Mouse (Mus musculus): ENCODE measurements at regions not wholly inside any gene's neighbourhood (a gene's known extent, or its start where the extent isn't known, plus 50 kb on each side); places are given as distances from the start of the nearest gene placed in this dataset.

- H3K79me2 ChIP-seq (replicated peaks; ENCODE audit: control insufficient read depth, extremely low read depth, insufficient read depth, poor library complexity, severe bottlenecking) = no peaks in the 10 kb centered on the region
- H3K36me3 ChIP-seq (replicated peaks in 1 of 2; ENCODE audit: control insufficient read depth in 1 of 2, insufficient read depth in 1 of 2, low read length in 1 of 2) = no peaks in the 10 kb centered on the region
- no peak overlapping the region for H3K9ac ChIP-seq (ENCODE audit: insufficient read depth, low read depth)
- no peak for TF ChIP-seq HCFC1 (IDR thresholded peaks at IDR 0.05; ENCODE audit: low read depth, low read length)
- TF ChIP-seq CHD2 (IDR thresholded peaks at IDR 0.05; ENCODE audit: low read length) = no peak
- no peak for TF ChIP-seq BHLHE40 (IDR thresholded peaks at IDR 0.05; ENCODE audit: low read depth, low read length)
- no peak for TF ChIP-seq RCOR1 (conservative IDR thresholded peaks at IDR 0.05; ENCODE audit: low read depth, low read length)
- TF ChIP-seq ELF1 (IDR thresholded peaks at IDR 0.05; ENCODE audit: low read depth, low read length) = no peak
- no peak for TF ChIP-seq RAD21 (IDR thresholded peaks at IDR 0.05; ENCODE audit: low read depth, low read length)
- TF ChIP-seq JUN (IDR thresholded peaks at IDR 0.05; ENCODE audit: insufficient read depth, low read depth, low read length) = no peak
- no peak for TF ChIP-seq NRF1 (IDR thresholded peaks at IDR 0.05; ENCODE audit: low read depth, low read length)
- no peak for TF ChIP-seq POLR2A (IDR thresholded peaks at IDR 0.05; ENCODE audit: low read depth, low read length)
- TF ChIP-seq IRF4 (IDR thresholded peaks at IDR 0.05; ENCODE audit: low read depth, low read length) = no peak
- no peak for TF ChIP-seq ZNF384 (IDR thresholded peaks at IDR 0.05; ENCODE audit: low read depth, low read length)
- no peak overlapping the region for H3K4me3 ChIP-seq (replicated peaks in 1 of 3; ENCODE audit: low read depth in 2 of 3, low read length in 2 of 3, poor library complexity in 1 of 3)
- no peaks in the 10 kb centered on the region for H3K27me3 ChIP-seq (replicated peaks)
- in situ Hi-C loops (cut with MboI; ENCODE audit: low pct_ligation_motif_present, low pct_unique_long_range_greater_than_20kb, low sequenced_read_pairs) (no loop called here), dilution Hi-C loops (cut with MboI; ENCODE audit: extremely low pct_ligation_motif_present, extremely low pct_unique_long_range_greater_than_20kb, low sequenced_read_pairs) (no loop called here)
- no peak for DNase-seq (ENCODE audit: extremely low read depth)
- no peaks in the 10 kb centered on the region for H3K4me1 ChIP-seq (ENCODE audit: control insufficient read depth in 1 of 2, insufficient read depth in 2 of 2)
- peaks cover 47% of the 10 kb centered on the region for H3K9me3 ChIP-seq (replicated peaks; ENCODE audit: low read length)
- no peak overlapping the region for H3K4me2 ChIP-seq (ENCODE audit: insufficient read depth, low read depth, poor library complexity, severe bottlenecking)
- no peak overlapping the region for H3K27ac ChIP-seq (ENCODE audit: insufficient read depth, low read depth)
Measured at GRCm38 (mm10) chr10:120616406-120617015, 140.2 kb upstream of the Hmga2 start.

- H3K4me3 ChIP-seq (replicated peaks in 1 of 3; ENCODE audit: low read depth in 2 of 3, low read length in 2 of 3, poor library complexity in 1 of 3) = no peak overlapping the region
- H3K9ac ChIP-seq (ENCODE audit: insufficient read depth, low read depth) = no peak overlapping the region
- H3K79me2 ChIP-seq (replicated peaks; ENCODE audit: control insufficient read depth, extremely low read depth, insufficient read depth, poor library complexity, severe bottlenecking) = no peaks in the 10 kb centered on the region
- in situ Hi-C loops (cut with MboI; ENCODE audit: low pct_ligation_motif_present, low pct_unique_long_range_greater_than_20kb, low sequenced_read_pairs) (no loop called here), dilution Hi-C loops (cut with MboI; ENCODE audit: extremely low pct_ligation_motif_present, extremely low pct_unique_long_range_greater_than_20kb, low sequenced_read_pairs) (no loop called here)
- peaks cover 56% of the 10 kb centered on the region for H3K9me3 ChIP-seq (replicated peaks; ENCODE audit: low read length)
- no peaks in the 10 kb centered on the region for H3K27me3 ChIP-seq (replicated peaks)
- TF ChIP-seq JUND (conservative IDR thresholded peaks at IDR 0.05; ENCODE audit: low read depth, low read length) (no peak), MAZ (IDR thresholded peaks at IDR 0.05; ENCODE audit: low read depth, low read length) (no peak), BHLHE40 (IDR thresholded peaks at IDR 0.05; ENCODE audit: low read depth, low read length) (no peak), MXI1 (IDR thresholded peaks at IDR 0.05; ENCODE audit: low read depth, low read length) (no peak)
- no peak for DNase-seq (ENCODE audit: extremely low read depth)
- H3K4me2 ChIP-seq (ENCODE audit: insufficient read depth, low read depth, poor library complexity, severe bottlenecking) = no peak overlapping the region
- H3K36me3 ChIP-seq (replicated peaks in 1 of 2; ENCODE audit: control insufficient read depth in 1 of 2, insufficient read depth in 1 of 2, low read length in 1 of 2) = no peaks in the 10 kb centered on the region
- no peak overlapping the region for H3K27ac ChIP-seq (ENCODE audit: insufficient read depth, low read depth)
- no peaks in the 10 kb centered on the region for H3K4me1 ChIP-seq (ENCODE audit: control insufficient read depth in 1 of 2, insufficient read depth in 2 of 2)
Measured at GRCm38 (mm10) chr10:120612351-120612750, 136.1 kb upstream of the Hmga2 start.

- peaks cover 60% of the 10 kb centered on the region for H3K9me3 ChIP-seq (replicated peaks; ENCODE audit: low read length)
- H3K4me2 ChIP-seq (ENCODE audit: insufficient read depth, low read depth, poor library complexity, severe bottlenecking) = no peak overlapping the region
- no peak overlapping the region for H3K4me3 ChIP-seq (replicated peaks in 1 of 3; ENCODE audit: low read depth in 2 of 3, low read length in 2 of 3, poor library complexity in 1 of 3)
- no peak overlapping the region for H3K9ac ChIP-seq (ENCODE audit: insufficient read depth, low read depth)
- TF ChIP-seq MAX (IDR thresholded peaks at IDR 0.05; ENCODE audit: low read length) = no peak
- TF ChIP-seq ZMIZ1 (IDR thresholded peaks at IDR 0.05; ENCODE audit: low read depth, low read length) = no peak
- TF ChIP-seq MAZ (IDR thresholded peaks at IDR 0.05; ENCODE audit: low read depth, low read length) = no peak
- no peak for TF ChIP-seq UBTF (IDR thresholded peaks at IDR 0.05; ENCODE audit: low read depth, low read length)
- TF ChIP-seq MYC (IDR thresholded peaks at IDR 0.05; ENCODE audit: low read depth, low read length) = no peak
- TF ChIP-seq TCF12 (IDR thresholded peaks at IDR 0.05; ENCODE audit: low read depth, low read length) = no peak
- no peak for TF ChIP-seq ELF1 (IDR thresholded peaks at IDR 0.05; ENCODE audit: low read depth, low read length)
- no peak for TF ChIP-seq SIN3A (IDR thresholded peaks at IDR 0.05; ENCODE audit: low read length)
- TF ChIP-seq SMC3 (IDR thresholded peaks at IDR 0.05; ENCODE audit: low read depth, low read length) = no peak
- no peaks in the 10 kb centered on the region for H3K36me3 ChIP-seq (replicated peaks in 1 of 2; ENCODE audit: control insufficient read depth in 1 of 2, insufficient read depth in 1 of 2, low read length in 1 of 2)
- no peaks in the 10 kb centered on the region for H3K4me1 ChIP-seq (ENCODE audit: control insufficient read depth in 1 of 2, insufficient read depth in 2 of 2)
- H3K27ac ChIP-seq (ENCODE audit: insufficient read depth, low read depth) = no peak overlapping the region
- H3K27me3 ChIP-seq (replicated peaks) = no peaks in the 10 kb centered on the region
- dilution Hi-C loops (cut with MboI; ENCODE audit: extremely low pct_ligation_motif_present, extremely low pct_unique_long_range_greater_than_20kb, low sequenced_read_pairs) = no loop called here
- in situ Hi-C loops (cut with MboI; ENCODE audit: low pct_ligation_motif_present, low pct_unique_long_range_greater_than_20kb, low sequenced_read_pairs) = no loop called here
- no peaks in the 10 kb centered on the region for H3K79me2 ChIP-seq (replicated peaks; ENCODE audit: control insufficient read depth, extremely low read depth, insufficient read depth, poor library complexity, severe bottlenecking)
- DNase-seq (ENCODE audit: extremely low read depth) = no peak
Measured at GRCm38 (mm10) chr10:120610076-120610475, 133.8 kb upstream of the Hmga2 start.

Data from CH12.LX (cell line).